Mouse (Mus musculus): ENCODE measurements around the gene Lrrc8d. TPM values are rescaled to one million over a fixed set of nuclear protein-coding genes. Genes with fewer than 3 reads are reported as not detected.

Lrrc8d gene
- polyA plus RNA-seq, 1 experiment, result 0.09 TPM

DNA sequence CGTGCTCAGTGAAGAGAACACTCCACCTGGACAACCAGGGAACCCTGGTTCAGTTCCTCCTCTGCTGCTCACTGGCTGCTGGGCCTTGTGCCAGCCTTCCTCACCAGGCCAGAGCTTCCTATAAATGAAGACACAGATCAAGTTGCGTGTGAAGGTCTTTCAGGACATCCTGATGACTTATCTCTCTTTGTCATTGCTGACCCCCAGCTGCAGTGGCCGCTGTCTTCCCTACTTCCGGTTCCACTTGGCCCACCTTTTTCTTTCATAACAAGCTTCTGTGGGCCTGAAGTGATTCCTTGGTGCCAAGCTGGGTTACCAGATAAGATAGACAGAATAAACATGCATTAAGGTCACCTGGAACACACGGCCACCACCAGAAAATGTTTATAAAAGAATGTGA is 90.0 kb downstream of the Lrrc8d start:
- no peak overlapping the region for H3K4me3 ChIP-seq (replicated peaks)
- H3K36me3 ChIP-seq (ENCODE audit: control insufficient read depth), result no peaks in the 10 kb centered on the region
- H3K9me3 ChIP-seq (ENCODE audit: control insufficient read depth, low read length), result no peaks in the 10 kb centered on the region
- TF ChIP-seq TAL1 (IDR thresholded peaks at IDR 0.05; ENCODE audit: low read length) (no peak), GATA1 (IDR thresholded peaks at IDR 0.05; ENCODE audit: low read length) (no peak)
- H3K4me1 ChIP-seq (ENCODE audit: control insufficient read depth), result peaks cover 9% of the 10 kb centered on the region
- no peaks in the 10 kb centered on the region for H3K27me3 ChIP-seq (ENCODE audit: control insufficient read depth)

- no peaks in the 10 kb centered on the region for H3K36me3 ChIP-seq (ENCODE audit: control insufficient read depth)
- no peak overlapping the region for H3K4me3 ChIP-seq (replicated peaks)
- H3K27me3 ChIP-seq (ENCODE audit: control insufficient read depth), result no peaks in the 10 kb centered on the region
- H3K9me3 ChIP-seq (ENCODE audit: control insufficient read depth, low read length), result no peaks in the 10 kb centered on the region
- TF ChIP-seq GATA1 (IDR thresholded peaks at IDR 0.05; ENCODE audit: low read length) (no peak), TAL1 (IDR thresholded peaks at IDR 0.05; ENCODE audit: low read length) (no peak)
- peaks cover 9% of the 10 kb centered on the region for H3K4me1 ChIP-seq (ENCODE audit: control insufficient read depth)
These were observed 92.6 kb downstream of the Lrrc8d start for GRCm38 (mm10) chr5:105792331-105792801.

- H3K27me3 ChIP-seq (ENCODE audit: control insufficient read depth), result no peaks in the 10 kb centered on the region
- H3K9me3 ChIP-seq (ENCODE audit: control insufficient read depth, low read length), result no peaks in the 10 kb centered on the region
- H3K4me1 ChIP-seq (ENCODE audit: control insufficient read depth), result peaks cover 10% of the 10 kb centered on the region
- no peaks in the 10 kb centered on the region for H3K36me3 ChIP-seq (ENCODE audit: control insufficient read depth)
- TF ChIP-seq TAL1 (IDR thresholded peaks at IDR 0.05; ENCODE audit: low read length), result no peak
- TF ChIP-seq GATA1 (IDR thresholded peaks at IDR 0.05; ENCODE audit: low read length), result no peak
- no peak overlapping the region for H3K4me3 ChIP-seq (replicated peaks)
These were observed 93.2 kb downstream of the Lrrc8d start for GRCm38 (mm10) chr5:105792853-105793547.

- Histone ChIP-seq H3K4me3 (replicated peaks) (no peak overlapping the region), H3K4me1 (ENCODE audit: control insufficient read depth) (peaks cover 10% of the 10 kb centered on the region), H3K36me3 (ENCODE audit: control insufficient read depth) (no peaks in the 10 kb centered on the region), H3K9me3 (ENCODE audit: control insufficient read depth, low read length) (no peaks in the 10 kb centered on the region), H3K27me3 (ENCODE audit: control insufficient read depth) (no peaks in the 10 kb centered on the region)
- no peak for TF ChIP-seq TAL1 (IDR thresholded peaks at IDR 0.05; ENCODE audit: low read length)
These were observed 93.8 kb downstream of the Lrrc8d start for GRCm38 (mm10) chr5:105793548-105793940.

DNA sequence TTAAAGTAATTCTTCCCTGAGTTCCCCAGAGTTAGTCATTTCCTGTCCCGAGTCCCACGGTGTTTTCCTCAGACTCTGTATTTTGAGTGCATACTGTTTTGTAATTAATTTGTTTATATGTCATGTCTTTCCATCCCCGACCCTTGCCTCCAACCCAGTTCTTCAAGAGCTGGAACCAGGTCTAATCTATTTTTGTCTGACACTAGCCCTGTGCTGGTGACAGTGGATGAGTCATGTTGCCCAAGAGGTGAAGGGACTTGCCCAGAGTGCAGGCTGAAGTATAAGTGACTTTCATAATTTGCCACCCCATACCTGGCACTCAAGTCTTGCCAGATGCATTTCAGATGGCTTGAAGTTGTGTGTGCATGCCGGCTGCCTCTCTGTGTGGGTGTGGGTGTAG is 98.7 kb downstream of the Lrrc8d start:
- Histone ChIP-seq H3K36me3 (ENCODE audit: control insufficient read depth) (no peaks in the 10 kb centered on the region; the same call in 1 of the 2 replicates), H3K4me3 (replicated peaks) (no peak overlapping the region), H3K27me3 (ENCODE audit: control insufficient read depth) (no peaks in the 10 kb centered on the region), H3K4me1 (ENCODE audit: control insufficient read depth) (peaks cover 4% of the 10 kb centered on the region; the same call in 1 of the 2 replicates), H3K9me3 (ENCODE audit: control insufficient read depth, low read length) (no peaks in the 10 kb centered on the region)
- no peak for TF ChIP-seq TAL1 (IDR thresholded peaks at IDR 0.05; ENCODE audit: low read length)
- TF ChIP-seq GATA1 (IDR thresholded peaks at IDR 0.05; ENCODE audit: low read length), result no peak

DNA sequence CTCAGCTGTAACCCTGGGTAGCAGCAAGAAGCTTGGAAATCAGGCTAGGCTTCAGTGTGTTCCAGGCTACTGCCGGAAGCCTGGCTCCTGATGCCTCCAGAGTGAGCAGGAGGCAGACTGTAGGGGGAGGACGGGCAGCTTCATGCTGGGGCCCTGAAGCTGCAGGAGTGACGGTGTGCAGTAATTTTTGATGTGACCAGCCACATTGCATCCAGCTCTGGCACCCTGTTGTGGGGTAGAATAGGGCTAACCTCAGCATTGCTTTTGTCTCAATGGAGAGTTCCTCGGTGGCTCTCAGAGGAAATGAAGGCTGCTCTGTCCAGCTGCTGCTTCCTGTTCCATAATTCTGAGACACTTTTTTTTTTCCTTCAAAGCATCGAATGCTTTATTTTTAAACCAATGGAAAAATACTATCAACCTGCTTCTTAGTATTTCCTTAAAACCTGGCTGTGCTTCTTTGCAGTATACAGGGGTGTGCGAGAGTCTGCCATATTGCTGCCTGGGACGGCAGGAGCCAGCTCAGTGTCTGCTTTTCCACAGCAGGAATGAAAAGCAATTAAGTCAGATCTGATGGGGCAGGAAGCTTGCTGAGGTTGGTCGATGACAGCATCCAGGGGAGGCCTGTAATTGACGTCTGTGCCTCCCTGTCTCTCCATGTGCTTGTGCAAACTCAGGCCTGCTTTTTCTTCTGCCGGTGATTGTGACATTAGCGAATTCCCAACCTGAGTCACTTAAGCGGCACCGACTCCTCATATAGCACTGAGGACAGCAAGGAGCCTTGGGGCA is 100.3 kb downstream of the Lrrc8d start:
- no peak overlapping the region for H3K4me3 ChIP-seq (replicated peaks)
- no peaks in the 10 kb centered on the region; the same call in 1 of the 2 replicates for H3K36me3 ChIP-seq (ENCODE audit: control insufficient read depth)
- no peak for TF ChIP-seq TAL1 (IDR thresholded peaks at IDR 0.05; ENCODE audit: low read length)
- no peaks in the 10 kb centered on the region for H3K27me3 ChIP-seq (ENCODE audit: control insufficient read depth)
- H3K9me3 ChIP-seq (ENCODE audit: control insufficient read depth, low read length), result no peaks in the 10 kb centered on the region
- H3K4me1 ChIP-seq (ENCODE audit: control insufficient read depth), result peaks cover 4% of the 10 kb centered on the region; the same call in 1 of the 2 replicates

GRCm38 (mm10) chr5:105801031-105801529 is 101.3 kb downstream of the Lrrc8d start:
- H3K4me1 ChIP-seq (ENCODE audit: control insufficient read depth), result peaks cover 4% of the 10 kb centered on the region; the same call in 1 of the 2 replicates
- no peaks in the 10 kb centered on the region for H3K9me3 ChIP-seq (ENCODE audit: control insufficient read depth, low read length)
- no peaks in the 10 kb centered on the region; the same call in 1 of the 2 replicates for H3K36me3 ChIP-seq (ENCODE audit: control insufficient read depth)
- H3K4me3 ChIP-seq (replicated peaks), result no peak overlapping the region
- TF ChIP-seq TAL1 (IDR thresholded peaks at IDR 0.05; ENCODE audit: low read length) (no peak), GATA1 (IDR thresholded peaks at IDR 0.05; ENCODE audit: low read length) (no peak)
- no peaks in the 10 kb centered on the region for H3K27me3 ChIP-seq (ENCODE audit: control insufficient read depth)

DNA sequence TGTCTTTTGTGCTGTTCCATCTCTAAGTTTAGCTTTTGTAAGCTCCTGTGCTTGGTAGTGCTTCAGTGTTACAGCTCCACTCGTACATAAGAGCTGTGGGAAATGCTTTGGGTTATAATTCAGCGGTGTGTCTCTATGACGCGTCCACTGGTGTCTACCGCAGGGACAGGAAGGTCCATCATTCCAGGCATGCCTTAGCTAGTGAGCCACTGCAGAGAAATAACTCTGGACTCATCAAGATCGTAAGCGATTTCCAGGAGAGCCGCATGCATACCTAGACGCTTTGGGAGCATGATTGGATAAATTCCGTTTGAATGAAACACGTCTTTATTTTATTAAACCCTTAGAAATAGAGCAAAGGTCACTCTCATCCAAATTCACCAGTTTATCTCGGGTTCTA is 106.2 kb downstream of the Lrrc8d start:
- TF ChIP-seq TAL1 (IDR thresholded peaks at IDR 0.05; ENCODE audit: low read length) (no peak), GATA1 (IDR thresholded peaks at IDR 0.05; ENCODE audit: low read length) (no peak)
- H3K4me1 ChIP-seq (ENCODE audit: control insufficient read depth), result no peaks in the 10 kb centered on the region; the same call in 1 of the 2 replicates
- H3K27me3 ChIP-seq (ENCODE audit: control insufficient read depth), result no peaks in the 10 kb centered on the region
- H3K4me3 ChIP-seq (replicated peaks), result no peak overlapping the region
- no peaks in the 10 kb centered on the region; the same call in none of the 2 replicates for H3K36me3 ChIP-seq (ENCODE audit: control insufficient read depth)
- no peaks in the 10 kb centered on the region for H3K9me3 ChIP-seq (ENCODE audit: control insufficient read depth, low read length)

- Histone ChIP-seq H3K4me3 (replicated peaks) (no peak overlapping the region), H3K27me3 (ENCODE audit: control insufficient read depth) (no peaks in the 10 kb centered on the region), H3K9me3 (ENCODE audit: control insufficient read depth, low read length) (peaks cover 5% of the 10 kb centered on the region), H3K4me1 (ENCODE audit: control insufficient read depth) (no peaks in the 10 kb centered on the region; the same call in 1 of the 2 replicates), H3K36me3 (ENCODE audit: control insufficient read depth) (peaks cover 9% of the 10 kb centered on the region)
- TF ChIP-seq GATA1 (IDR thresholded peaks at IDR 0.05; ENCODE audit: low read length), result no peak
- no peak for TF ChIP-seq TAL1 (IDR thresholded peaks at IDR 0.05; ENCODE audit: low read length)
These were observed 107.7 kb downstream of the Lrrc8d start for GRCm38 (mm10) chr5:105807461-105807860.
